Mouse (Mus musculus) liver, embryonic 14.5 days (tissue): ENCODE data around the gene Espn.

Experiments
- CTCF ChIP-seq: IDR thresholded peaks from 2 replicates; pipeline ENCODE4 v1.5.1; 2016; ENCODE audit warnings: antibody characterized with exemption, low read depth, control low read depth
- EP300 ChIP-seq: IDR thresholded peaks from 2 replicates; pipeline ENCODE4 v1.6.1; 2016; ENCODE audit warnings: antibody characterized with exemption, low read depth

DNA sequence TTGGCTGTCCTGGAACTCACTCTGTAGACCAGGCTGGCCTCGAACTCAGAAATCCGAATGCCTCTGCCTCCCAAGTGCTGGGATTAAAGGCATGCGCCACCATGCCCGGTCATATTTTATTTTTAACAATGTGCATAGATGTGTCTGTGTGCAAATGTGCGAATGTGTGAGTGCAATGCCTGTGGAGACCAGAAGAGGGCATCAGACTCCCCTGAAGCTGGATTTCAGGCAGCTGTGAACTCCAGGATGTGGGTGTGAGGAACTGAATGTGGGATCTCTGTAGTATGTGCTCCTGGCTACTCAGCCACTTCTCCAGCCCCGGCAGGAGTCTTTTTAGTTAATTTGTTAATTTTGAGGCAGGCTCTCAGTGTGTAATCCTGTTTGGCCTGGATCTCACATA is 19.4 kb upstream of the Espn start:
- TF ChIP-seq CTCF (peak; percentile 60), EP300 (no peak)
